14 mouse cellular contexts compared by ENCODE assay signal in genomic region chr10:126144609-126145202, GRCm38 (mm10).
DNase-seq lines count a peak whose midpoint lies in the region; ATAC-seq lines count a peak whose summit lies in the region.
"Had no signal": no experiment of that assay in that cellular context is flagged by ENCODE, and none has a peak within 500 bp of the region (broad histone marks: within the 10 kb centered on the region; RNA-seq: fewer than 3 reads in every experiment).

No protein-coding gene starts in this region.

- no peaks in the 10 kb centered on the region for H3K36me3 ChIP-seq in kidney, embryonic 14.5 days (ENCODE audit: control insufficient read depth, insufficient read depth, low read length)
- H3K36me3 ChIP-seq: liver, embryonic 13.5 days; neural tube, embryonic 13.5 days had no signal

- no peak overlapping the region for H3K27ac ChIP-seq in kidney, embryonic 14.5 days (ENCODE audit: low read depth, low read length)
- H3K27ac ChIP-seq in brown adipose tissue, adult 24 weeks (replicated peaks; ENCODE audit: low read depth, low read length): peak overlapping the region; percentile 71
- H3K27ac ChIP-seq: liver, embryonic 13.5 days; neural tube, embryonic 13.5 days had no signal

- no peaks in the 10 kb centered on the region for H3K9me3 ChIP-seq in kidney, embryonic 14.5 days (ENCODE audit: control insufficient read depth, low read length)
- H3K9me3 ChIP-seq: neural tube, embryonic 13.5 days had no signal

- H3K4me3 ChIP-seq in kidney, embryonic 14.5 days (ENCODE audit: low read length): no peak overlapping the region
- H3K4me3 ChIP-seq in brown adipose tissue, adult 24 weeks (ENCODE audit: insufficient read depth, low read depth, low read length): peak overlapping the region; percentile 43
- H3K4me3 ChIP-seq: liver, embryonic 13.5 days; neural tube, embryonic 13.5 days had no signal

- no peak overlapping the region for H3K9ac ChIP-seq in kidney, embryonic 14.5 days (ENCODE audit: low read depth, low read length)
- H3K9ac ChIP-seq: liver, embryonic 13.5 days; neural tube, embryonic 13.5 days had no signal

- H3K27me3 ChIP-seq in kidney, embryonic 14.5 days (ENCODE audit: control insufficient read depth, insufficient read depth, low read length): no peaks in the 10 kb centered on the region
- H3K27me3 ChIP-seq: liver, embryonic 13.5 days; neural tube, embryonic 13.5 days had no signal

- H3K4me1 ChIP-seq in kidney, embryonic 14.5 days (ENCODE audit: control insufficient read depth, insufficient read depth, low read length): peaks cover 7% of the 10 kb centered on the region; the same call in 1 of the 2 replicates
- no peaks in the 10 kb centered on the region; the same call in 1 of the 2 replicates for H3K4me1 ChIP-seq in brown adipose tissue, adult 24 weeks (ENCODE audit: control insufficient read depth, insufficient read depth, insufficient read length, low read length)
- H3K4me1 ChIP-seq: liver, embryonic 13.5 days had no signal

- DNase-seq in kidney, postnatal 36 days: no peak
- peak; percentile 48 for DNase-seq in forelimb bud, embryonic 11.5 days (ENCODE audit: low read depth, low spot score)
- DNase-seq in neural tube, embryonic 10.5 days (ENCODE audit: extremely low spot score, low spot score): peak; percentile 30
- no peak for DNase-seq in urinary bladder, postnatal 10 days (ENCODE audit: low spot score)
- DNase-seq in adrenal gland, adult 18-20 months (ENCODE audit: low spot score in 2 of 2): no peak
- DNase-seq in layer of hippocampus, postnatal 36 days: no peak
- DNase-seq: cerebellum, adult 9-10 months; heart, postnatal 4 days; liver, embryonic 13.5 days; midbrain, embryonic 14.5 days; right cerebral cortex, postnatal 14 days had no signal

- ATAC-seq in kidney, embryonic 14.5 days (ENCODE audit: low FRiP score, low TSS enrichment): no peak

- peak overlapping the region; percentile 21; the same call in 1 of the 2 replicates for H3K4me2 ChIP-seq in kidney, embryonic 14.5 days (replicated peaks; ENCODE audit: low read depth, low read length)
- H3K4me2 ChIP-seq: liver, embryonic 13.5 days; neural tube, embryonic 13.5 days had no signal

- 47% methylated on average over 12 of the region's 12 CpGs for WGBS in kidney, embryonic 14.5 days

Comparison
In these comparisons a context has a peak if more than half of its experiments do, and no peak if none do; other contexts are left out.
1. DNase-seq: peak in forelimb bud, embryonic 11.5 days (single experiment) and neural tube, embryonic 10.5 days (single experiment); none in kidney, postnatal 36 days (0 of 2), urinary bladder, postnatal 10 days (single experiment), adrenal gland, adult 18-20 months (0 of 2) and layer of hippocampus, postnatal 36 days (0 of 2).